Mouse (Mus musculus): ENCODE data around the gene Slit3.

The Slit3 gene

DNA sequence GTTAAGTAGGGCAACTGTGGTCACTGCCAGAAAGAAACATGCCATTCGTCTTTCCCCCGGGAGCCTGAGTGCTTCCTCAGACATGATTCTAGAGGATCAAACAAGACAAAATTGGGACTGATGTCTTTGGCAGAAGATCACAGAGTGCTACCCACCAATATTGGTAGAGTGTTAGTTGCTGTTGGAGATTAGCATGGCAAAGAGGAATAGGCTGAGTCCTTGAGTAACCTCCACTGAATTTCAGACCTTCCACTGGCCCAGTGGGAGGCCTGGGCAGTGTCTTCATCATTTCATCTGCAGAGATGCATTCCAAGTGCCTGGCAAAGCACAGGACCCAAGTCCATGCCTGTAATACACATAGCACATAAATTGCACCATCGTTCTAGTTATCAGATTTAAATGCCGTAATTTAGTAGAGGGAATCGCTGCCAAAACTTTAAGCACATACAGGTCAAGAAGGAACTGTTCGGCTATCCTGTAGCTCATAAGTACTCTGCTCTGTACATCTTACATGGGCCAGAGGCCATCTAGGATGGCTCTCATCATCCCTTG is 77.6 kb downstream of the Slit3 start:
- DNase-seq (ENCODE audit: low spot score), result no peak

DNA sequence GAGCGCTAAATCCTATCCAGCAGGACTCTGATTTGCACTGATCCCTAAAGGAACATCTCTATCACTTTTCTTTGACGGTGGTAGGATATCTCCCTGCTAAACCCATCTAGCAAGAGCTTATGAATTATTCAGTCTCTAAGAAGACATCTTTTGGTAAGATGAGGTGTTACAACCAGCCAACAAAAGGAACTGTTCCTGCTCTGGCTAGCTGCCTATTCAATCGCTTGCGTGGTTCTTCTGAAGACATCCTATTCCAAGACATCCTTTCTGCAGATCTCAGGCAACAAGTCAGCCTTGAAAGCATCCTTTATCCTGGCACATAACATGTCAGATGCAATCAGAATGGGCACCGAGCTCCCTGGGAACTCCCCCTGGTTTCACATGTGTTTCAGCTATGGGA is 81.3 kb downstream of the Slit3 start:
- DNase-seq (ENCODE audit: low spot score), result no peak

- no peak for DNase-seq (ENCODE audit: low spot score)
Measured at GRCm38 (mm10) chr11:35203673-35204072, 82.6 kb downstream of the Slit3 start.

DNA sequence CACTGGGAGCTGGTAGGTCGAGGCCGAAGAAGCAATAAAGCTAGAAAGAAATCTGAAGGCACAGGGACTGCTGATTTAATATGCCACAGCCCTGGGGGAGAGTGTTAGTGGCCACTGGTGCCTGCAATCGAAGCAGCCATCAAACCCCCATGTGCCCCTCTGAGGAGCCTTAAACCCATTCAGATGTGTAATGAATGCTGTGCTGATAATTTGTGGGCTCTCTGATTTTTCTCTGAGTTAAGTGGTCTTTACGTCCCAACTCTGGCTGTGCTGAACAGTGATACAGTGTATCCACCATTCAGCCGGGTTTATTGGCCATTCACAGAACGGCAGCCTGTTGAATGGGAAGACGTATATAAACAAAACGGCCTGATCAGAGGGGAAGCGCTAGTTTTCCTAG is 83.1 kb downstream of the Slit3 start:
- no peak for DNase-seq (ENCODE audit: low spot score)

GRCm38 (mm10) chr11:35210728-35211682 is 90.0 kb downstream of the Slit3 start:
- DNase-seq (ENCODE audit: low spot score), result no peak

DNA sequence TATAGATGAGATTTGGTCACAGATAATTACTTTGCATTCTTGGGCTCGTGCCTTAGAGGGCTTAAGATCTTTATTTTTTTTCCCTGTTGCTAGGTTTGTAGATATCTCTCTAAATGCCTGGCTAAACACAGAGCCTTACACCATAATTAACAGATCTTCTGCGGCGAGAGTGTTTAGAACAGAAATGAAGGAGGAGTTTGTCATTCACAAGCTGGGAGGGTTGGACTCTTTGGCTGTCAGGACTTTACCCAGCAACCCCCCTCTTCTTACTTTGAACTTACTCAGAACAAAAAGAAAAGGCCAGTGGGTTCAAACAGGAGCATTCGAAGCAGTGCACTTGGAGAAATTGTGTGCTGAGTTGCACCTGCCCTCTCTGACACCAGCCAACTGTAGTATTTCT is 103.0 kb downstream of the Slit3 start:
- DNase-seq (ENCODE audit: low spot score), result no peak

DNA sequence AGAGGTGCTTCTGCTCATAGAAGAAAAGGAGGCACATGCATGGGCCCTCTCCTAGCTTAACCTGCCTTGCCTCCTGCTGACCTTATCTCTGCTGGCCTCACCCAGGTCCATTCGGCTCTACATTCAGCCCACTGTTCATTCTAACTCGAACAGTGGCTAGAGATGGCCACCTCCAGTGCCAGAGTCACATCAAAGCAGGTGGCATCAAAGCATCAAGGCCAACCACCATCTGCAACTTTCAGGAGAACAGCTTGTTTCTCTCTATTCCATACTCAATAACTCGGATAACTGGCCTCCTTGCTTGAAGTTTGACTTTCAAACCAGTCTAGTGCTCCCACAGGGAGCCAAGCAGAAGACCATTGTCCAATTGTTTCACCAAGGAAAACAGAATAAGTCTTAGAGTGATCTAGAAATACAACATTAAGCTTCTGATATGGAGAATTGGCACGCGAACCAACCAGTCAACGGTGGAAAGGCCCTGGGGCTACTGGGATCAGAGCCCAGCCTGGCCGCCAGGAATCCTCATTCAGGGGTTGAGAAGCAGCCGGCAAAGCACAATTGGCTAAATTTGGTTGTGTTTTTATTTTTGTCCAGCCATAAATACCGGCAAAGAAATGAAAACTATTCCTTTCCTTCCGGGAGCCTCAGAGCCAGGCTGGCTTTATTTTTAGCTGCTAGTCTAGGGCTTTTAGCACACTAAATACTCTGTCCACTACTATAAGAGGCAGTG is 110.5 kb downstream of the Slit3 start:
- DNase-seq (ENCODE audit: low spot score), result peak; percentile 21

- peak; percentile 4 for DNase-seq (ENCODE audit: low spot score)
Measured at GRCm38 (mm10) chr11:35232321-35232720, 111.3 kb downstream of the Slit3 start.

GRCm38 (mm10) chr11:35241379-35241778 is 120.4 kb downstream of the Slit3 start:
- no peak for DNase-seq (ENCODE audit: low spot score)

- DNase-seq (ENCODE audit: low spot score), result no peak
Measured at GRCm38 (mm10) chr11:35243597-35243996, 122.6 kb downstream of the Slit3 start.

- no peak for DNase-seq (ENCODE audit: low spot score)
Measured at GRCm38 (mm10) chr11:35244526-35244925, 123.5 kb downstream of the Slit3 start.

GRCm38 (mm10) chr11:35246623-35247022 is 125.6 kb downstream of the Slit3 start:
- DNase-seq (ENCODE audit: low spot score), result no peak

GRCm38 (mm10) chr11:35248088-35248487 is 127.1 kb downstream of the Slit3 start:
- no peak for DNase-seq (ENCODE audit: low spot score)

- no peak for DNase-seq (ENCODE audit: low spot score)
Measured at GRCm38 (mm10) chr11:35250871-35251418, 129.9 kb downstream of the Slit3 start.

DNA sequence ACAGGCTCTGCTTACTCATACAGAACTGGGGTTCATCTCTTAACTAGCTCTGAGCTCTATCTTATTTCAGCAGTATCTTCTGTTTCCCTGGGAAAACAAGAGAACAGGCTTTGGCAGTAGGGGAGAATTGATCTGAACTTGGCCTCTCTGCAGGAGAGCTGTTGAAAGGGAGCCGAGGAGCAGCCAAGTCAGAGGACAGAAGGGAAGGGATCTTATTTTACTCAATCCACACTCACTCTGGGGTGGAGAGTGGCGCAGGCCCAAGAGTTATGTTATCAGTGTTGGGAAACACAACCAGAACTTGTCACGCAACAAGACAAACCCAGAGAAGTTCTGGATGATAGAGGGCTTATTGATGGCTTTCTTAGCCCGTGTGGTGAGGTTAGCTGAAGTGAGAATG is 130.9 kb downstream of the Slit3 start:
- peak; percentile 18 for DNase-seq (ENCODE audit: low spot score)

- no peak for DNase-seq (ENCODE audit: low spot score)
Measured at GRCm38 (mm10) chr11:35257351-35257750, 136.3 kb downstream of the Slit3 start.

- DNase-seq (ENCODE audit: low spot score), result no peak
Measured at GRCm38 (mm10) chr11:35261562-35262087, 140.6 kb downstream of the Slit3 start.

DNA sequence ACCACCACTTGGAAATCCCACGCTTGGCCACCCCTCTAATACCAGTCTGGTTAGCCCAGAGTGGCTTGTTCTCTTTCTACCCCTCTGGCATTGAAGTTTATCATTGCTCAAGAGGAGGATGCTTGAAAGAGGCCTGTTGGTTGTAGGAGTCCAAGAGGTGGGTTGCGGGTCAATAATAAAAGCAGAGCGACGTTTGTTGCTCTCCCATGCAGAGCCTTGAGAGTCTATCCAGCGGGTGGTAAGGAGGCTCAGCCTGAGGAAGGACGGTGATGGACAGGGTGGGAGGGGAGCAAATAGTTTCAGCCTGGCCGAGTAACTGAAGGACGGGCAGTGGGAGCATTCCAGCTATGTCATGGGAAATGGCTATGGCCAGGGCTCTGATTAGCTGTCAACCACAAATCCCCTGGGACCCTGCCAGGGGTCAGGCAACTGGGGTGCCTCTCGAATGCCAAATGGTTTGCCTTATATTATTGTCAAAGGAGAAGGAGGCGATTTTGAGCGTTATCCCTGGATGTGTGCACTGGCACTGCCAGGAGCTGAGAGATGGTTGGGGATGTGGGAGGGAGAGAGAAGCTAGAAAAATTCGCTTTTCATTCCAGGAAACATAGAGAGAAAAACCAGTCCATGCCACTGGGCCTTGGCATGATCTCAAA is 141.4 kb downstream of the Slit3 start:
- DNase-seq (ENCODE audit: low spot score), result peak; percentile 19

DNA sequence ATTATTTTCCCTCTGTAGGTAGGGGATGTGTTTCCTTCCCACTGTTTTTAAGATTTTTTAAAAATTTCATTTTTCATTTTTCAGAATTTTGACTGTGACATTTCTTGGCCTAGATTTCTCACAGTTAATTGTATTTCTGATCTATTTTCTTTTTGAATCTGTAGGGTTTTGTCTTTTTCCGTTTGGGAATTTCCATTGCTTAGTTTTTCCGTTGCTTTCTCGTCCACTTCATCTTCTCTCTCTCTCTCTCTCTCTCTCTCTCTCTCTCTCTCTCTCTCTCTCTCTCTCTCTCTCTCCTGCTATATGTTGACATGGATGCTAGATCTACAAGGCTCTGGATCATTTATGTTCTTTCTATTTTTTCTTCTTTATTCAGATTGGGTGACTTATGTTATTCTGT is 143.7 kb downstream of the Slit3 start:
- DNase-seq (ENCODE audit: low spot score), result no peak

DNA sequence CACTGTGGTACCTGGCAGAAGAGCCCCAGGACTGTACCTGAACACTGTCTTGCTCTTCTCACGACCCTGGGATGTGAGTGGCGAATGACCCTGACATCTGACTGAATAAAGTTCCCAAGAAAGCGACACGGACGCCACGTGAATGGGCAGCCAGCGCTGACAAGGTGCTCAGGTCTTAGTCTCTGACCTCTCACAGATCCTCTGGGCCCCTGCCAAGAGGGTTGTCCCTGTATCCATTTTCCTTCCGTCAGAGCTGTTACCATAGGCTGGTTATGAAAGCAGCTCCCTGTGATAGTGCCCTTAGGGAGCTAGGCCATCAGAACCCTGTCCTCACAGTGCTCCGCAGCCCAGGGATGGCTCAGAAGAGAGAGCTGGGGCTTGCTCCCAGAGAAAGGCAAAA is 149.4 kb downstream of the Slit3 start:
- no peak for DNase-seq (ENCODE audit: low spot score)

DNA sequence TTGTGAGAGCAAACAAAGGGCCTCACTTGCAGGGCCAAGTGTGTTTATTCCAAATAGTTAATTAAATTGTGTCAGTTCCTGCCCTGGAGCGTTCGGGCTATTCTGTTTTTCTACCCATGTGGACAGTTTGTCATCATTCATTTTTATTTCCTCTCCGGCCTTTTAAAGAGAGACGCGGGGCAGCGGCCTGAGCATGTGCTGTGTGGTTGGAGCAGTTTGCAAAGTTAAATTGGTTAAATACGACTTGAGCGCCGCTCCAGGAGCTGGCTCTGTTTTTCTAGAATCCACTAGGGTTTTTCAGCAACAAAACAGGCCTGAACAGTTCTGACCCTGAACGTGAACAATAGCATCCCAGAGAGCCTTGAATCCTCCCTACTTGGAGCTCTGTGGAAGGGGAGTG is 152.4 kb downstream of the Slit3 start:
- no peak for DNase-seq (ENCODE audit: low spot score)

DNA sequence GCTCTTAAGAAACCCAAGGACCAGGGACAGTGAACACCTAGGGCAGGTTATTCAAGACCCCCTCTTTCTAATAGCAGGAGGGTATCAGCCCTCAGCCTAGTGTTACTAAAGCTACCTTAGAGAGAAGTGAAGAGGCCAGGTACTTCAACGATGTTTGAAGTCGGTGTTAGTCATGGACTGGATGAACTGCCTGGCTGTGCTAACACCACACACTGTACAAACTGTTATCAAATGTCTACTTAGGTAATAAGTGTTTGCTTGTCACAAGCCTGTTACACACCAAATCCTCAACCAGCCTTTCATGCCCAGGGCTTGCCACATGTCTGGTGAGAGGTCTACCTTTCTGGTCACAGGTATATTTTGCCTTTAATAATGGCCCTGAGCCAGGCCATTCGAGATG is 153.0 kb downstream of the Slit3 start:
- DNase-seq (ENCODE audit: low spot score), result no peak
